Mouse (Mus musculus) limb, embryonic 10.5 days (tissue): Measurements from ENCODE around the gene Prr36. TPM values are rescaled to one million over a fixed set of nuclear protein-coding genes. Genes with fewer than 3 reads are reported as not detected.

Experiments used
- DNase-seq: peaks from one replicate; pipeline ENCODE4 v3.0.0-alpha.2; 2017; ENCODE audit warnings: low spot score
- H3K27ac ChIP-seq: fragments of 300-500 bp; sonication (generic); 2 replicates; pipeline ENCODE4 v1.5.1; 2016; ENCODE audit warnings: mild to moderate bottlenecking
- H3K27me3 ChIP-seq: fragments of 300-500 bp; sonication (generic); 2 replicates; pipeline ENCODE4 v1.6.1; 2016; ENCODE audit warnings: low read depth, mild to moderate bottlenecking; ENCODE audit not compliant: poor library complexity, severe bottlenecking
- H3K36me3 ChIP-seq: fragments of 300-500 bp; sonication (generic); 2 replicates; pipeline ENCODE4 v1.6.1; 2016; ENCODE audit warnings: mild to moderate bottlenecking, moderate library complexity
- H3K4me1 ChIP-seq: fragments of 300-500 bp; sonication (generic); 2 replicates; pipeline ENCODE4 v1.6.1; 2016
- H3K4me3 ChIP-seq: fragments of 300-500 bp; sonication (generic); 2 replicates; pipeline ENCODE4 v1.5.1; 2016; ENCODE audit warnings: mild to moderate bottlenecking, moderate library complexity
- H3K9me3 ChIP-seq: fragments of 300-500 bp; sonication (generic); replicated peaks from 2 replicates; pipeline ENCODE4 v1.6.1; 2016; ENCODE audit warnings: mild to moderate bottlenecking
- WGBS: fragments of 180-500 bp; shearing (Covaris S2); methylation state at CpG from one replicate; pipeline ENCODE4 v1.1.7; 2016; 5-methylcytosine and 5-hydroxymethylcytosine counted together
- polyA plus RNA-seq: library from polyadenylated mRNA; unstranded; fragments of >200 nt; fragmentation: Nextera tagmentation; extraction: Ambion mirVana; gene quantifications from 2 replicates; pipeline ENCODE4 v1.2.1, GENCODE M21; 2016

Prr36 gene
- polyA plus RNA-seq, 1 experiment from 2014 or later: 2.2 TPM

GRCm38 (mm10) chr8:4212809-4213209, 4.5 kb downstream of the Prr36 start:
- WGBS: 2% methylated on average over 25 of the region's 25 CpGs
- Histone ChIP-seq H3K27ac (peak overlapping the region; percentile 70), H3K4me1 (peaks cover 40% of the 10 kb centered on the region), H3K27me3 (peaks cover 95% of the 10 kb centered on the region), H3K36me3 (no peaks in the 10 kb centered on the region), H3K4me3 (peak overlapping the region; percentile 54), H3K9me3 (no peaks in the 10 kb centered on the region)
- peak; percentile 67 for DNase-seq

- H3K4me3 ChIP-seq: no peak overlapping the region
- no peaks in the 10 kb centered on the region for H3K9me3 ChIP-seq
- no peak overlapping the region for H3K27ac ChIP-seq
- H3K36me3 ChIP-seq: no peaks in the 10 kb centered on the region
- WGBS: 82% methylated on average over 6 of the region's 6 CpGs
- DNase-seq: no peak
- peaks cover 95% of the 10 kb centered on the region for H3K27me3 ChIP-seq
- peaks cover 38% of the 10 kb centered on the region for H3K4me1 ChIP-seq
Measured at GRCm38 (mm10) chr8:4211097-4211496, 6.2 kb downstream of the Prr36 start.

- no peaks in the 10 kb centered on the region for H3K36me3 ChIP-seq
- peaks cover 95% of the 10 kb centered on the region for H3K27me3 ChIP-seq
- WGBS: 46% methylated on average over 2 of the region's 2 CpGs
- DNase-seq: no peak
- H3K4me3 ChIP-seq: no peak overlapping the region
- H3K27ac ChIP-seq: no peak overlapping the region
- H3K4me1 ChIP-seq: peaks cover 19% of the 10 kb centered on the region
- no peaks in the 10 kb centered on the region for H3K9me3 ChIP-seq
Measured at GRCm38 (mm10) chr8:4207016-4207350, 10.3 kb downstream of the Prr36 start.

- no peak for DNase-seq
- peaks cover 19% of the 10 kb centered on the region for H3K4me1 ChIP-seq
- H3K4me3 ChIP-seq: peak overlapping the region; percentile 41
- peaks cover 95% of the 10 kb centered on the region for H3K27me3 ChIP-seq
- no peaks in the 10 kb centered on the region for H3K36me3 ChIP-seq
- H3K9me3 ChIP-seq: no peaks in the 10 kb centered on the region
- no peak overlapping the region for H3K27ac ChIP-seq
- WGBS: 6% methylated on average over 44 of the region's 44 CpGs
Measured at GRCm38 (mm10) chr8:4206182-4207015, 10.9 kb downstream of the Prr36 start.

GRCm38 (mm10) chr8:4205246-4206123, 11.8 kb downstream of the Prr36 start:
- H3K9me3 ChIP-seq: no peaks in the 10 kb centered on the region
- 8% methylated on average over 38 of the region's 38 CpGs for WGBS
- H3K36me3 ChIP-seq: no peaks in the 10 kb centered on the region
- H3K27ac ChIP-seq: no peak overlapping the region
- H3K4me3 ChIP-seq: peak overlapping the region; percentile 41
- H3K4me1 ChIP-seq: peaks cover 19% of the 10 kb centered on the region
- DNase-seq: peak; percentile 55
- peaks cover 87% of the 10 kb centered on the region for H3K27me3 ChIP-seq

- Histone ChIP-seq H3K36me3 (no peaks in the 10 kb centered on the region), H3K27me3 (peaks cover 47% of the 10 kb centered on the region), H3K27ac (no peak overlapping the region), H3K9me3 (no peaks in the 10 kb centered on the region), H3K4me1 (peaks cover 10% of the 10 kb centered on the region), H3K4me3 (no peak overlapping the region)
- WGBS: 61% methylated on average over 2 of the region's 2 CpGs
- no peak for DNase-seq
Measured at GRCm38 (mm10) chr8:4201321-4201720, 15.9 kb downstream of the Prr36 start.

GRCm38 (mm10) chr8:4193588-4193894, 23.7 kb downstream of the Prr36 start:
- Histone ChIP-seq H3K4me3 (no peak overlapping the region), H3K27ac (no peak overlapping the region)
- WGBS: 53% methylated on average over 7 of the region's 7 CpGs

GRCm38 (mm10) chr8:4192807-4193587, 24.3 kb downstream of the Prr36 start:
- peaks cover 11% of the 10 kb centered on the region for H3K4me1 ChIP-seq
- H3K4me3 ChIP-seq: no peak overlapping the region
- WGBS: 4% methylated on average over 18 of the region's 18 CpGs
- H3K9me3 ChIP-seq: no peaks in the 10 kb centered on the region
- 0 out of 2 replicates have a peak, but pooled peaks cover 3% of the 10 kb centered on the region for H3K36me3 ChIP-seq
- H3K27ac ChIP-seq: 0 out of 2 replicates have a peak overlapping the region, but pooled peaks have one; percentile 6
- 0 out of 2 replicates have a peak, but pooled peaks cover 6% of the 10 kb centered on the region for H3K27me3 ChIP-seq
- DNase-seq: peak; percentile 91

More at GRCm38 (mm10) chr8:4193588-4193894, 23.7 kb downstream of the Prr36 start:
- Histone ChIP-seq H3K27me3 (0 out of 2 replicates have a peak, but pooled peaks cover 6% of the 10 kb centered on the region), H3K9me3 (no peaks in the 10 kb centered on the region), H3K36me3 (no peaks in the 10 kb centered on the region), H3K4me1 (peaks cover 11% of the 10 kb centered on the region)
- no peak for DNase-seq

- H3K27me3 ChIP-seq: 0 out of 2 replicates have a peak, but pooled peaks cover 6% of the 10 kb centered on the region
- H3K36me3 ChIP-seq: peaks cover 8% of the 10 kb centered on the region; the same call in 1 of the 2 replicates
- peaks cover 11% of the 10 kb centered on the region for H3K4me1 ChIP-seq
- H3K4me3 ChIP-seq: no peak overlapping the region
- H3K27ac ChIP-seq: no peak overlapping the region
- WGBS: 72% methylated on average over 5 of the region's 5 CpGs
- DNase-seq: no peak
- H3K9me3 ChIP-seq: no peaks in the 10 kb centered on the region
Measured at GRCm38 (mm10) chr8:4192305-4192704, 25.0 kb downstream of the Prr36 start.

GRCm38 (mm10) chr8:4189031-4189722, 28.1 kb downstream of the Prr36 start:
- Histone ChIP-seq H3K4me1 (peaks cover 11% of the 10 kb centered on the region), H3K27me3 (0 out of 2 replicates have a peak, but pooled peaks cover 2% of the 10 kb centered on the region), H3K27ac (no peak overlapping the region), H3K9me3 (no peaks in the 10 kb centered on the region), H3K4me3 (no peak overlapping the region), H3K36me3 (peaks cover 23% of the 10 kb centered on the region; the same call in 1 of the 2 replicates)
- no peak for DNase-seq
- WGBS: 18% methylated on average over 3 of the region's 3 CpGs

GRCm38 (mm10) chr8:4188605-4189004, 28.7 kb downstream of the Prr36 start:
- Histone ChIP-seq H3K36me3 (peaks cover 26% of the 10 kb centered on the region; the same call in 1 of the 2 replicates), H3K4me3 (no peak overlapping the region), H3K27ac (no peak overlapping the region), H3K27me3 (no peaks in the 10 kb centered on the region), H3K9me3 (no peaks in the 10 kb centered on the region), H3K4me1 (peaks cover 11% of the 10 kb centered on the region)
- DNase-seq: no peak

- no peak for DNase-seq
- H3K4me3 ChIP-seq: no peak overlapping the region
- peaks cover 26% of the 10 kb centered on the region; the same call in 1 of the 2 replicates for H3K36me3 ChIP-seq
- no peaks in the 10 kb centered on the region for H3K9me3 ChIP-seq
- WGBS: 90% methylated on average over 2 of the region's 2 CpGs
- no peaks in the 10 kb centered on the region for H3K4me1 ChIP-seq
- no peaks in the 10 kb centered on the region for H3K27me3 ChIP-seq
- H3K27ac ChIP-seq: no peak overlapping the region
Measured at GRCm38 (mm10) chr8:4186151-4186550, 31.1 kb downstream of the Prr36 start.
